Mouse (Mus musculus): Measurements from ENCODE around the gene Map10.

- TF ChIP-seq CTCF (IDR thresholded peaks at IDR 0.05; ENCODE audit: low read depth, low read length) = no peak
- no peak for TF ChIP-seq EP300 (IDR thresholded peaks at IDR 0.05; ENCODE audit: insufficient read depth, low read depth, low read length)
Observed at GRCm38 (mm10) chr8:125677484-125677883, 7.9 kb downstream of the Map10 start.

Measured in ES-Bruce4 (cell line).